Mouse (Mus musculus) liver, adult 2 months (tissue): ENCODE results near the gene Ndrg3. TPM values are rescaled to one million over a fixed set of nuclear protein-coding genes. Genes with fewer than 3 reads are reported as not detected.

Source experiments
- DNase-seq: peaks from one replicate; pipeline ENCODE4 v3.0.0-alpha.2; 2011; ENCODE audit warnings: low read depth, low spot score; ENCODE audit errors: extremely low read depth
- H3K27ac ChIP-seq: fragments of 200-500 bp; replicated peaks from 2 replicates; pipeline ENCODE4 v1.5.1; 2012; ENCODE audit warnings: low read depth, mild to moderate bottlenecking, control low read depth, inconsistent platforms, low read length; ENCODE audit not compliant: insufficient read depth
- H3K27me3 ChIP-seq: fragments of 200-500 bp; 2 replicates; pipeline ENCODE4 v1.6.1; 2012; ENCODE audit warnings: mild to moderate bottlenecking, moderate library complexity, low read length, inconsistent platforms; ENCODE audit not compliant: control insufficient read depth, insufficient read depth
- H3K36me3 ChIP-seq: fragments of 200-500 bp; 2 replicates; pipeline ENCODE4 v1.6.1; 2012; ENCODE audit warnings: low read length, inconsistent platforms; ENCODE audit not compliant: control insufficient read depth, insufficient read depth
- H3K4me1 ChIP-seq: fragments of 200-500 bp; 2 replicates; pipeline ENCODE4 v1.6.1; 2011; ENCODE audit warnings: low read length; ENCODE audit not compliant: control insufficient read depth, insufficient read depth
- H3K4me3 ChIP-seq: fragments of 200-500 bp; 2 replicates; pipeline ENCODE4 v1.5.1; 2011; ENCODE audit warnings: low read depth, mild to moderate bottlenecking, control low read depth, low read length, moderate library complexity; ENCODE audit not compliant: insufficient read depth
- H3K79me2 ChIP-seq: fragments of 200-500 bp; 2 replicates; pipeline ENCODE4 v1.6.1; 2012; ENCODE audit warnings: inconsistent platforms, mild to moderate bottlenecking, low read length, moderate library complexity; ENCODE audit not compliant: control insufficient read depth, insufficient read depth
- H3K9ac ChIP-seq: fragments of 200-500 bp; 2 replicates; pipeline ENCODE4 v1.6.1; 2012; ENCODE audit warnings: low read depth, mild to moderate bottlenecking, control low read depth, inconsistent platforms, low read length
- CTCF ChIP-seq: fragments of 200-500 bp; IDR thresholded peaks from 2 replicates; pipeline ENCODE4 v1.5.1; 2011; ENCODE audit warnings: low read depth, low read length, control low read depth
- POLR2A ChIP-seq: fragments of 200-500 bp; IDR thresholded peaks from 2 replicates; pipeline ENCODE4 v1.6.1; 2011; ENCODE audit warnings: low read length, control low read depth; ENCODE audit not compliant: insufficient read depth; ENCODE audit errors: extremely low read depth
- WGBS: fragments of 180-500 bp; shearing (Covaris S2); methylation state at CpG from one replicate; pipeline ENCODE4 v1.1.7; 2018; 5-methylcytosine and 5-hydroxymethylcytosine counted together
- polyA plus RNA-seq: library from polyadenylated mRNA; depleted of rRNA; stranded (reverse); fragments of >200 nt; gene quantifications from 2 replicates; pipeline ENCODE4 v1.2.3, GENCODE M21; 2012
- total RNA-seq: library from RNA; depleted of rRNA; stranded (reverse); fragments of >200 nt; gene quantifications from 2 replicates; pipeline ENCODE4 v1.2.3, GENCODE M21; 2014

Ndrg3 gene
- total and polyA plus RNA-seq, 2 experiments, result 9.1 to 20.8 TPM

DNA sequence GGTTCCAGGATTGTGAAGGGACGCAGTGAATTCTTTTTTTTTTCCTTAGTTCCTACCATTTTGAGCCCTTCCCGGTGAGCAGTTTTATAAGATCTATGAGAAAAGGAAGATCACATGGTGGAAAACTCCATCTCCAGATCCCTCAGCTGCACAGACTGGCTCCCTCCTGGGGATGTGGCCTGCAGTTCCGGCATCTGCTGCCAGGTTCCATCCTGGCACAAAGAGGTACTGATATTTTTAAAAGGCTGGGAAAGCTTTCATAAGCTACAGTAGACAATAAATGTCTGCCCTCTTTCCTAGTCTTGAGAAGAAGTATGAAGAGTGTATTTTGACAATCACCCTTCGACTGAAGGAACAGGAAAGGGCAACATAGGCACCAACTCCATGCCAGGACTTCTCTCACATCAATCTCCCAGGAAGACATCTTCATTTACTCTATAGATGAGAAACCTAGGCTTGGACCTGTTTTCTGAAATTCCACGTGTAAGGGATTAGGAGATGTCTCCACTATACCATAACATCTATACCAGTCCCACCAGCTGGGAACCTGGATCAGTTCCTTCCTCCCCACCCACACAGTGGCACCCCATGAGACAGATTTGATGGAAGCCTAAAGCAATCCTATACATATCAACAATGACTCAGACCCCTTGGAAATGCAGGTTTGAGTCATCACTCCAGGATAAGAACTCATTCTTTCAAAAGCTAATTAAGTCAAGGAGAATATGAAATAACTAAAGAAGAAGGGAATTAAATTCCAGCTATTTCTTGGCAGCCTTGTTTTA, 18.3 kb downstream of the Ndrg3 start:
- WGBS, result 90% methylated on average over 5 of the region's 5 CpGs
- Histone ChIP-seq H3K79me2 (peaks cover 25% of the 10 kb centered on the region; the same call in 1 of the 2 replicates), H3K4me1 (peaks cover 2% of the 10 kb centered on the region; the same call in 1 of the 2 replicates), H3K27me3 (no peaks in the 10 kb centered on the region), H3K27ac (no peak overlapping the region), H3K36me3 (peaks cover 16% of the 10 kb centered on the region; the same call in 1 of the 2 replicates), H3K4me3 (no peak overlapping the region), H3K9ac (no peak overlapping the region)
- no peak for DNase-seq
- TF ChIP-seq POLR2A, result no peak

DNA sequence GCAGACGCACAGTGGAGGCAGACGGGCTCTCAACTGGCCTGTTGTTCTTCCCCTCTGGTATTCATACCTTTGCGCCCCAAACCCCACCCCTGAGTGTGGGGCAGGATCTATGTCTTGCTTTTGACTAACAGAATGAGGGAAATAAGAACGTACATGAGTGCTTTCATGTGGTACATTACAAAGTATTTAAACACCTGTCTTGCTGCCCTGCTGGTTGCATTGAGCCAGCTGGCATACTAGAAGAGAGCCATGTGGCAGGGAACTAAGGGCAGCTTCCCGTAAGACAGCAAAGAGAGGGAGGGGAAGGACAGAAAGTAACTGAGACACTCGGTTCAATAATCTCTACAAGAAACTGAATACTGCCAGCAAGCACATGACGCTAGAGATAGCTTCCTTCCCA, 21.6 kb downstream of the Ndrg3 start:
- peaks cover 15% of the 10 kb centered on the region; the same call in 1 of the 2 replicates for H3K36me3 ChIP-seq
- no peak for DNase-seq
- H3K4me1 ChIP-seq, result no peaks in the 10 kb centered on the region
- TF ChIP-seq CTCF (no peak), POLR2A (no peak)
- H3K79me2 ChIP-seq, result peaks cover 20% of the 10 kb centered on the region; the same call in 1 of the 2 replicates
- no peak overlapping the region for H3K9ac ChIP-seq
- no peak overlapping the region for H3K4me3 ChIP-seq
- 73% methylated on average over 7 of the region's 7 CpGs for WGBS
- H3K27me3 ChIP-seq, result no peaks in the 10 kb centered on the region
- no peak overlapping the region for H3K27ac ChIP-seq

DNA sequence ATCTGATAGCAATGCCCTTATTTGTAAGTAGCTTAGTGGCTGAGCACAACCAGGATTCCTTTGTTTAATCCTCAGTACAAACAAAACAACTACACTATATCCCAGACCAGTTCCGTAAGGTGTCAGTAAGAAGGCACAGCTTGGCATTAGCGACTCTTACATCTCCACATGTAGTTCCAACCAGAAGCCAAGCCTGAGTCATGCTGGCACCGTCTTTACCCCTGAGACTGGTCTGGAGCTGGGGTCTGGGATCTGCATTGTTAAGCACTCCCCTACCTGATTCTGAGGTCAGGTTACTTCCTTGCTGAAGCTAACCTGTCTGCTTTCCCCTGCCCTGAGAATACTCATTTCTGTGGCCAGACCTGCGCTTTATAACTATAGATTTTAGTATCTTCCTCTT, 23.4 kb downstream of the Ndrg3 start:
- H3K9ac ChIP-seq, result no peak overlapping the region
- no peak overlapping the region for H3K27ac ChIP-seq
- no peaks in the 10 kb centered on the region for H3K4me1 ChIP-seq
- TF ChIP-seq POLR2A (no peak), CTCF (no peak)
- 88% methylated on average over 4 of the region's 4 CpGs for WGBS
- no peaks in the 10 kb centered on the region for H3K27me3 ChIP-seq
- DNase-seq, result no peak
- H3K36me3 ChIP-seq, result peaks cover 13% of the 10 kb centered on the region; the same call in 1 of the 2 replicates
- H3K79me2 ChIP-seq, result peaks cover 15% of the 10 kb centered on the region; the same call in 1 of the 2 replicates
- no peak overlapping the region for H3K4me3 ChIP-seq

DNA sequence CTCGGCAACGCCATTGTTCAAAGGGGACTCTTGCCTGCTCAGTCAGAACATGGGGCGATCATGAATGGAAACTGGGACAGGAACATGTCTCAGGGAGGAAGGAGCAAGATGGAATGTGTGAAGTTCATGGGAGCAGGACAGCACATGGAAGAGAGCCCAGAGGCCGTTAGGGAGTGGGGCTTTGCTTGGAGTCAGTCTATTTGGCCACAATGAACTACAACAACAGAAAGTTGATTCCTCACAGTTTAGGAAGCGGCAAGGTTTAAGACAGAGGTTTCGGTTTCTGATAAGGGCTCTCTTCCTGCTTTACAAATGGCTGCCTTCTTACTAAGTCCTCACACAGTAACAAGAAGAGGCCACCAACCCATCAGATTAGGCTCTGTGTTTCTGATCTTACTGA, 24.5 kb downstream of the Ndrg3 start:
- Histone ChIP-seq H3K27ac (no peak overlapping the region), H3K9ac (no peak overlapping the region), H3K36me3 (peaks cover 9% of the 10 kb centered on the region; the same call in 1 of the 2 replicates), H3K27me3 (no peaks in the 10 kb centered on the region), H3K4me1 (no peaks in the 10 kb centered on the region), H3K79me2 (peaks cover 11% of the 10 kb centered on the region; the same call in 1 of the 2 replicates), H3K4me3 (no peak overlapping the region)
- 73% methylated on average over 6 of the region's 6 CpGs for WGBS
- DNase-seq, result no peak
- TF ChIP-seq POLR2A (no peak), CTCF (no peak)

DNA sequence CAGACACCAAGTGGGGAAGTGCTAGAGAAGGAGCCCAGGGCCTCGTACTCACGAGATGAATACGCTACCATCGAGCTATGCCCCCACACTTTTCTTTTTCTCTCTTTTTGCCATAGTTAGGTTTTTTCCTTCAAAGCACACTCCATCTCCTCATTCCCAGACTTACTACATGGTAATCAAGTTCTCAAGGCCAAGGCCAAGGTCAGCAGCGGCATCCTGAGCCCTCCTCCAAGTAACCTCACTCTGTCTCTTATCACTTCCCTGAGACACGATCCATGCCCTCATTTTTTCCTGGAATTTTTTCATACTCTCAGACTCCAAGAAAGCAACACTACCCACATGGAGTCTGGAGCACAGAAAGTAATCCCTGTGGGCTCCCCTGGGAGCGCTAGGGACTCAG, 28.0 kb downstream of the Ndrg3 start:
- TF ChIP-seq POLR2A (no peak), CTCF (no peak)
- Histone ChIP-seq H3K4me1 (no peaks in the 10 kb centered on the region), H3K27ac (no peak overlapping the region), H3K27me3 (no peaks in the 10 kb centered on the region), H3K9ac (no peak overlapping the region), H3K79me2 (peaks cover 3% of the 10 kb centered on the region; the same call in 1 of the 2 replicates), H3K36me3 (peaks cover 8% of the 10 kb centered on the region; the same call in 1 of the 2 replicates), H3K4me3 (no peak overlapping the region)
- DNase-seq, result no peak
- 84% methylated on average over 7 of the region's 7 CpGs for WGBS
